Mouse (Mus musculus): Measurements from ENCODE around the gene Sestd1.

The Sestd1 gene

DNA sequence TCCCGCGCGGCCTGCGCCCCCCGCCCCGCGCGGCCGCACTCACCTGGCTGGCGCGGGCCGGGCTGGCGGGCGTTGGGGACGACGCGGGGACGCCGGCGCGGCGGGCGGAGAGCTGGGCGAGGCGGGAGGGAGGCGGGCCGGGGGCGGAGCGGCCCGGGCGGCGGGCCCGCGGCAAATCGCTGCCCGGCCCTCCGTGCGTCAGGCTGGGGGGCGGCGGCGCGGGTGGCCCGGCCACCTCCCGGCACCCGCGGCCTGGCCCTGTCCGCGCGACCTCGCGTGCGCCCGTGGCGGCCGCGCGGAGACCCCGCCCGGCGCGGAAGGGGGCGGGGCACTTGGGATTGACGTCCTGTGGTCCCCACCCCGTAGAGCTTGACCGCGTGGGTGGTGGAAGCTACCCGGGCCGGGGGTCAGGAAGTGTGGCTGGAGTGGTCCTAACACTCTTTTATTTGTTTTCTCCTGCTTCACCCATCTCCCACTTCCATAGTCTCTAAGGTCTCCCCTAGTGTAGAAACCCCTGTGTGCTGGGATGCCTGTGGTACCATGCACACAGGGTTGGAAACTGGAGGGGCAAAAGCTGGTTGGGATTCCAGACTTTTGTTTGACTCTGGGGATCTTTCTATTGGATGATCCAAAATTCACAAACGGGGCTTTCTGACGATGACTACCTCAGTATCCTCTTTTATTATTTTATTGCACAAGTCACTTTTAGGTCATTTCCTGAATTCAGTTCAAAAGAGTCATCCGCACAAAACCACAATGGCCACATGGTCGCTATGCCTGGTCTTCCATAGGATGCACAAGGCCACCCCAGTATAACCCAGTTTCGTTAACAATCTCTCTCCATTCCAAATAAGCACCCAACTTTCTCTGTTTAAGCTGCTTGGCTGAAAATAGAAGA, at the start of gene Sestd1:
TSS of gene Sestd1 (minus strand) at position 81 of the 898 bp plus-strand sequence.
- peak; percentile 47 for DNase-seq (ENCODE audit: low read depth)

DNA sequence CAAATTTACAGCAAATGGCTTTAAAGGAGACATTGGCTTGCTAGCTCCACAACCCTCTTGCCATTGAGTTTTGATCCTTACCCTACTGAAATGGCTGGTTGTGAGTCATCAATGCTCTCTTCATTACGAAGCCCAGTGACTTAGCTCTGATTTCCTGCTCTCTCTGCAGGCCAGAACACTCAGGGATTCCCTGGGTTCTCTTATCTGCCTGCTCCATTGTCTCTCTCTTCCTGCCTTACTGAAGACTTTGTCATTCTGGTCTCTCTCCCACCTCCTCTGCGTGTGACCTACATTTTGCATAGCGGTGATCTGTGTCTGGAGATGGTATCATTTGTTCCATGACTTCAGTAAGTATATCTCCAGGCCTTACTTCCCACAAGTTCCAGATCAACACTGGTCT, 46.9 kb upstream of the Sestd1 start:
- no peak for DNase-seq (ENCODE audit: low read depth)

DNA sequence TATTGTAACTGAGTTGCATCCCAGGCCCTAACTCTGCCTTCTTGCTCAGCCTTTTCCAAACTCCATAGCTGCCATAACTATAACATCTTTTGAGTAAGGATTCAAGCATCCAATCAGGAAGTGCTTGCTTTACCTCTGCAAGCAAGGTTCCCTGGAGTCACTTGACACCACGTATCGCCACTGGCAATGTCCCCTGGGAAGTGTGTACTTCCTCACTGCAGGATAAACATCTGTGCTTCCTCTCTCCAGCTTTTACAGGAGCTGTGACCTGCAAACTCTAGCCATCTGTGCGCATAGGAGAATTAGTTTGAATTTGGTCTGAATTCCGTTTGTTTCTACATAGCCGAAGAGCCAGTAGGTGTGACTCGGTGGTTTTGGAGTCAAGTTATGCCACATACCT, 43.3 kb upstream of the Sestd1 start:
- no peak for DNase-seq (ENCODE audit: low read depth)

DNA sequence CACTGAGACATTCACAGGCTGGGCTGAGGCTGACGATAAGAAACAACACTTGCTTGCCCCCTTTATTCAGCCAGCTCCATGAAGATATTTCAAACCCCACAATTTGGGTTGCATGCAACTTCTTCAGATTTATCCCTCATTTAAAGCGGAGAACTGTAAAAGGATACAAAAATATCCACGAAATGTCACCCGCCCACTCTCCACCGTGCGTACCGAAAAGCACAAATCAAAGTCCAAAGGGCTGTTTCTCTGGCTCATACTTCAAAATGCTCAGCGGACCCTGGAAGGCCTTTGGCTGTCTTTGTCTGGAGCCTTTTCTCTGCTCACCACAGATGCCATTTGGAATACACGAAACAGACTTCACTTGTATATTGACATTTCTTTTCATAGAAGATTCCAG, 42.8 kb upstream of the Sestd1 start:
- no peak for DNase-seq (ENCODE audit: low read depth)

DNA sequence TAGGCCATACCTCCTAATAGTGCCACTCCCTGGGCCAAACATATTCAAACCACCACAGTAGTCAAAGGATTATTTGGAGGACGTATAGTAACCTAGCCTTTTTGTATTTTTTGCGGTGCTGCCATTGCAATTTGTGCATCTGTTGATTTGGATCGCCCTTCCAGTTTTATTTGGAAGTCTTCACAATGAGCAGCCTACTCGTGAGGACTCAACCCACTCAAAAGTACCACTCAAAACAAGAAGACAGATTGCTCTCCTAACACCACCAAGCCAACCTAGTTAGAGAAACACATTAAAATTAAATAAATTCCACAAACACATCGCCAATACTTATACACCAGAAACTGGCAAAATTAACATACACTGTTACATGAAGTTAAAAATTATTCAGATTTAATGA, 38.8 kb upstream of the Sestd1 start:
- DNase-seq (ENCODE audit: low read depth), result no peak

DNA sequence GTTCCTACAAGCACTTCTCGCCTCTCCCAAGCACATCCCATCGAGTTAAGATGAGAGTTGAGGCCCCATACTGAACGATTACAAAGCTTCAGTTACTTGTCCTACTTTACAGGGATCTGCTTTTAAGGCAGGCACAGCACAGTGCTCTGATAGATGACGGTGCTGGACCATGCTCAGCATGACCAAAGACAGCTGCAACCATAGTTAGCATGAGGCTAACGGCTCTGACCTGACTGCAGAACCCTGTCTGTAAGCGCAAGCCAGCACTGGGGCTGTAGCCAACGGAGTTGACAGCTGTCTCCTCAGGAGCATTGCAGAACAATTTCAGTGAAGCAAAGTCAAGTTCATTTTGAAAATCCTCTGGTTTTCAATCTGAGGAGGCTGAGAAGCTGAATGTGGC, 36.6 kb upstream of the Sestd1 start:
- DNase-seq (ENCODE audit: low read depth), result no peak

DNA sequence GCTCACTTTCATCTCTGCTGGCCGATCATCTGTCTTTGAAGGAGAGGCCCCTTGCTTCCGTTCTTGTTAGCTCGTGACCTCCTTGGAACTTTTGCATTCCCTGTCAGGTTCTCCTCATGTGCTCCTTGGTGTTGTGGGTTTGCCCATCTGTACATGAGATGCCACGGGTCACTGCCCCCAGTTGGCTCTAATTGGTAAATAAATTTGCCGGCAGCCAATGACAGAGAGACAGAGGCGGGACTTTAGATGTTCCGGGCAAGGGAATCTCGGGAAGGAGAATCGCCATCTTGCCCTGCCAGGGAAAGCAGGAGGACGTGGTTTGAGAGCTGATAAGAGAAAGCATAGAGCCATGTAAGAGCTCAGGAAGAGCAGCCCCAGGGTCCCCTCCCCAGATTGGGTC, 33.5 kb upstream of the Sestd1 start:
- no peak for DNase-seq (ENCODE audit: low read depth)

DNA sequence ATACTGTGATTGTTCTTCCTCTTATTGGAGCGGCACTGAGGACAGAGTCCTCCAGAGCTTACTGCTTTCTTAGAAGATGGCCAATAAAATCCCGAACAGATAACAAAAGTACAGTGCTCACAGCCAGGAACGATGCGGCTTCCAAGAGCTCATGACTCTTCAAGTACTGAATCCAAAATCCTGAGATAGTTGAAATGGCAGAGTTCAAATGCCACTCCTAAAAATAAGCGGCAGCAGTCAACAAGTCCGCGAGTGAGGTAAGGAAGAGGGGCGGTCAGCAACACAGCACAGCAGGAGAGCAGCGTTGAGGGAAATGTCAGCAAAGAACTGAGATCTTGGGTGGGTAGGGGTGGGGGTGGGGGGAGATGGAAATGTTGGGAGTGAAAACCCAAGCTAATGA, 32.2 kb upstream of the Sestd1 start:
- DNase-seq (ENCODE audit: low read depth), result no peak

DNA sequence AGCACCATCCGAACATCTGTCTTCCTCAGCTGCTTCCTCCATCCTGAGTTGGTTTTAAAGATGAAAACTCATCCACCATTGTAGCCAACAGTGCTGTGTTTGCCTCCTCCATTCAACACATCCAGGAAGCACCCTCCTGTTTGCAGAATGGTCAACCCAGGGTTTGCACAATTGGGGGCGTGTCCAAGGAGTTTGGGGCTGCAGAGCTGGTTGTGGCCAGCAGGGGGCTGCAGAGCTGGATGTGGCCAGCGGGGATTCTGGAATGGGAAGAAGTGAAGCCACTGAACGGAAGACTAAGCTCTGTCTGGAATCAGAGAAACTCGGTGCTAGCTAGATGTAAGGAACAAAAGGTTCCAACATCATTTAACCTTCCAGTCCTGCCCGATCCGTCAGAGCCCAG, 28.9 kb upstream of the Sestd1 start:
- peak; percentile 21 for DNase-seq (ENCODE audit: low read depth)

DNA sequence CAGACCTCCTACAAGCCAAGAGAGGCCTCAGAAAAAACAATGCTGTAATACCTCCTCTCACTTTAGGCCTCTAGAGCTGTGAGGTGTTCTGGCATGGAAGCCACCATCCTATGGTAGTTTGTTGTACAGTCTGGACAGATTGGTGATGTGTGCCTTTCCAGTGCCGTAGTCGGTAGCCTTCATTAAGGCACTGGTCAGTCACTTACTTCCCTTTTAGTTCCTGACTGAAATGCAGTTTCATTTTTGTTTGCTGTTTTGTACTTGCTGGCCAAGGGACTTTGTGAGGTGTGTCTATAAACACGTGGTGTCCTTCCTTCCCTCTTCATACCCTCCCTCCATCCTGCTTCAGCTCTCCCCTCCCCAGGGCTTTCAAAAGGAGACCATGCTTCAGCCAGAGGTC, 24.1 kb upstream of the Sestd1 start:
- no peak for DNase-seq (ENCODE audit: low read depth)

DNA sequence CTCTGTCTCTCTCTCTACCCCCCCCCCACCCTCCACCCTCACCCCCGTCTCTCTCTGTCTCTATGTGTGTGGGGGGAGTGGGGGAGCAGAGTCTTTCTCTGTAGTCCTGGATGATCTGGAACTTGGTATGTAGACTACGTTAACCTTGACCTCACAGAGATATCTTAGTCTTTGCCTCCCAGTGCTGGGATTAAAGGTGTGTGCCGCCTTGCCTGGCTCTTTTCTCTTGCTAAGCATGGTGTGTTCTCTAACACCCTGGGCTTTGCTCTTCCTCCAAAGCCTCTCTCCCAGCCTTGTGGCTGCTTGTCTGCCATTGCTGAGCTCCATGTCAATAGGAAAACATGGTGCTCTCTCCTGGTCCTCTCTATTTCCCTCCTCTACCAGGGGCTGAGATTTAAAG, 23.3 kb upstream of the Sestd1 start:
- DNase-seq (ENCODE audit: low read depth), result no peak

DNA sequence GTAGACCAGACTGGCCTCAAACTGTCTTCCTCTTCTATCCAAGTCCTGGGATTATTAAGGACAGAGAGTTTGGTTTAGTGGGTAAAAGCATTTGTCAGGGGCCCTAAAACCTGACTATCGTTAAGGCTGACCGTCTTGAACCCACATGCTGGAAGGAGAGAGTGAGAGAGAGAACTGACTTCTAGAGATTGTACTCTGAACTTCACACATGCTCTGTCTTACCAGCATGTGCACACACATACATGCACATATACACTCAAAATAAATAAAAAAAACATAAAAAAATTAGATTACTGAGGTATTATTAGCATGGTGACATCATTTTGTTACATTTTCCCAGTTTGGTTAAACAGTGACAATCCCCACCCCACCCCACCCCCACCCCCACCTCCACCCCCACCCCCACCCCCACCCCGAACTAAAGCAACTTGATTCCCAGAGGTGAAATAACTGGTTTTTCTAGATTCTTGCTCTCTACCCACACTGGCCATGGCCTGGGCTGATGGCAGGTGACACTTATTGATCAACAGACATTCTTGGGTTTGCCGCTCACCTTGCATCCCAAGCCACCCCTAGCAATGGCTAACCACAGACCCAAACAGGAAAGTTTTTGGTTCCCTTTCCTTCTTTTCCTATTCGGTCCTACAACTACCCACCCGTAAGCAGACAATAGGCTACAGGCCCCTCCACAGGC, 22.4 kb upstream of the Sestd1 start:
- DNase-seq (ENCODE audit: low read depth), result no peak

DNA sequence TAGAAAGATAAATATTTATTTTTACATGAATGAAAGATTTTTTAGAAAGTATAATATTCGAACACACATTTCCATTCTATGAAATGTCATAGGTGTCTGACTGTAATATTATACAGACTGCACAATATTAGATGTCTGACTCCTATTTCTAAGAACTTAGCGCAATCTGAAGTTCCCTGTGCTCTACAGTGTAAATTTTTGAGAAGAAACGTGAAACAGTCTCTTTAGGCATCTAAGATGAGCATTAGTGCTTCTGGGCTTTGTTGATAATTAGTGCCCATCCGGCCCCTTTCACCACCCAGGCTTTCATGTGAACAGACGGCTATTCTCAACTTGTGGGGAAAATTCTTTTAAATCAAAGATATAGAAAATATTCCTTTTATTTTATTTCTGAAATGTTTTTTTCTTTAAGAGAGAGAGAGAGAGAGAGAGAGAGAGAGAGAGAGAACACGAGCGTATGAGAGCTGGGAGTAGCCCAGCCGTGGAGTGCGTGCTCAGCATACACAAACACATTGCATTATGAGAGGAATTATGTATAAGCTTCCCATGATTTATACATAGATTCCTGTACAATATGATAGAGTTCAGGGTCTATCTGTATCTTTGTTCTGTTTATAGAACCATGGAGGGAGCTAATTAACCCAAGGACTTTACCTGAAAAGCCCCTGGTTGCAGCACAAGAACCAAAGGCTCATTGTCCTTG, 21.4 kb upstream of the Sestd1 start:
- DNase-seq (ENCODE audit: low read depth), result no peak

DNA sequence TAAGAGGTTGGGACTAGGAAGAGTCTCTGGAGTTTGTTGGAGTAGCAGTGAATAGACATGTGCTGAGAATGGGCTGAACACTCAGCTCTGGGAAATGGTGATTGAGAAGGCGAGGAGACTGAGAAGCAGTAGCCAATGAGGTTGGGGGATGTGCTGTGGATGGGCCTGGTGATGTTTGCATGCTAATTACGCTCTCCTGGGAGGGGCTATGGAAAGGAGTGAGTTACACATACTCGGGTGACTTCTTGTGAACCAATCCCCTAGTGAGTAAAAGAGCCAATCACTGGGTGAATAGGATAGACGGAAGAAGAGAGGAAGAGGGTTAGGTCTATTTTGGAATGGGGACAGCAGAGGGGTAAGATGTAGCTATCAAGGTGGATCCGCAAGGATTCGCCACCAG, 9.3 kb upstream of the Sestd1 start:
- no peak for DNase-seq (ENCODE audit: low read depth)

DNA sequence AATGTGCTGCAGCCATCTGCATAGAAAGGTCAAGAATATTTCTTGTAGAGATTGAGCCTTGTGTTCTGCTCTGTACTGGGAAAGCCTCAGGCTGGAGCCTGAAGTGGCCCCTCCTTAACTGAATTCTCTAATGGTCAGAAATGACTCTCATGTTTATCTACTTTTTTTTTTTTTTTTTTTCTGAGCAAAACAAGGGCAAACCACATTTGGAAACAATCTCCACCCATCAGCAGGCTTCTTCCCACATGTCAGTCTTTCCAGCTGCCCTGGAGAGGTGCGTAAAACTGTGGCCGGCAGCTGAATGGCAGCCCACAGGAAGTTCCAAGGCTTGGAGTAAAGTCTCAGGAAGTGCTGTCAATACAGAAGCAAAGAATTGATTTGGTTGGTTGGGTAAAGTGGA, 6.4 kb upstream of the Sestd1 start:
- DNase-seq (ENCODE audit: low read depth), result no peak

DNA sequence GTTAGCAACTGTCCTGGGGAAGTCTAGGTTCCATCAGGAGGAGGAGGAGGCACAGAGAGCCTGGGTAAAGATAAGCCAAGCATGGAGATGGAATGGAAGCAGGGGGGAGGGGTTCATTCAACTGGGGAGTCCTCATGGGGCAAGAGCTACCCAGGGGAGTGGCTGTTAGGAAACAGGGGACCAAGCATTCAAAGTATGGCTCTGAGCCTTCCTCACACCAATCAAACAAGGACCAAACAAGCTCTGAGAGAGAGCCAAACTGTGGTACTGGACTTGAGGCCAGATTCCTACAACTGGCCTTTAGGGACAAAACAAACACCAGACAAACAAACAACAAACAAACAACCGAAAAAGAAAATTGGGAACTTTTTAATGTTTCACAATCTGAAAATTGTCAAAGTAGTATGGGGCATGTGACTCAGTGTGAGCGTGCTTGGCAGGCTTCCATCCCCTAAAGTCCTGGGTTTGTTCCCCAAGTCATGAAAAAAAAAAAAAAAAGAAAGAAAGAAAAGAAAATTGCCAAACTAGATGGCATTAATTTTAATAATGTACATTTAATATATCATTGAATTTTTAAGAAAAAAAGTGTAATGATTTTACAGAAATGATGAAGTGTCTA, 4.0 kb upstream of the Sestd1 start:
- no peak for DNase-seq (ENCODE audit: low read depth)

DNA sequence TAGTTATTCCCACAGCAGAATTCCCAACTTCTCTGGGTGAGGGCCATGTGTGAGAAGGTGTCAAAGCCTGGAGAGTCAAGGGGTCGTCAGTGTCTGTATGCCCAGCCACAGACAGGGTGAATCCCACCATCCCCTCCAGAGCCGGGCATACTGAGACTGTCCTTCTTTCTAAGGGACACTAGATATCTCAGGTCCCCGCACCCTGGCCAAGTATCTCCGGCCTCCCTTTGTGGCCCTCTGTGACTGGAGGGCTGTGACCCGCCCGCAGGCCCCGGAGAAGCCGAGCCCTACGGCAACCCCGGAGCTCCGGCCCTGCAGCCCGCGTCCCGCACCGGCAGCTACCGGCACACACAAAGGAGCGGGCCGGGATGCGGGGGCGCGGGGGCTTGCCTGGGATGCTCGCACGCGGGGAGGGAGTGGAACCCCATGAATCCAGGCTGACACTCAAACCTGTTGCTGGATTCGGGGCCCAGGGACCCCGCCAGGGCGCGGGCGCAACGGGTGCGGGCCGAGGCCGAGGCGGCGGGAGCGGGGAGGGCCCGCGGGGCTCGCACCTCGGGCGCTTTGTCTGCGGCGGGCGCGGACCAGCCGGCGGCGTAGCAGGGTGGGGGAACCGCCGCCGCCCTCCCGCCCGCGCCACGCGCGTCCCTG, 406 bp downstream of the Sestd1 start:
- DNase-seq (ENCODE audit: low read depth), result peak; percentile 40

DNA sequence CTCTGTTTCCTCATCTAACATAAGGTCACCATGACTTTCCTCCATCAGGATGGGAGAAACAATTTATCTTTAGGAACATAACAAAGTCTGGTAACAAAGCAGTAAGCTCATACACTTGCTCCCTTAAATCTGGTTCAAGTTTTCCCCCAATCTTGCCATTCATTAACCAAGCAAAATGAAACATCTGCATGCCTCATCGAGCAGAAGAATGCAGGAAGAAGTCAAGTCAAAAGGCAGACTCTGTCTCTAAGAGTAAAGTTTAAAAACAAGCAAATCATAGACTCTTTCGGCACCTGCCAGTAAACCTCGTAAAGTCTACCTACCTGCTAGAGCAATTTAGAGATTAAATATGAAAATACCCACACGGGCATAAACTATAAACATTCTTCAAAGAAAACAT, 3.1 kb downstream of the Sestd1 start:
- DNase-seq (ENCODE audit: low read depth), result no peak

DNA sequence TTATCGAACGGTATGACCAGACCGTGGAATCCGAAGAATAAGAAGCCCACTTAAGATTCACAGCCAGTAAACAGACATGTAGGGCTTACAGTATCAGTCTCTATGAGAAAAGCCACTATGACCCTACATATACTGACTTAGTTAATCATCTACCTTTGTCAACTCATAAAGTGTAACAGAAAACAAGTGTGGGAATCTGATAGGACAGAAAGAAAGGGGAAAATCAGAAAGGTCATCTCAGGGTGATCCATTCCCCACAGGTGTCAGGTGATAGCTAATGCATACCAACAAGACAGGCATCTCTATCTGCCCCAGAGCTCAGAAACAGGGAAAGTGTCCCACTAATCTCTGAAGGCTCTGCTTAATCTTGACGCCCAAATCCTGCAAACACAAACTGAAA, 4.5 kb downstream of the Sestd1 start:
- no peak for DNase-seq (ENCODE audit: low read depth)

DNA sequence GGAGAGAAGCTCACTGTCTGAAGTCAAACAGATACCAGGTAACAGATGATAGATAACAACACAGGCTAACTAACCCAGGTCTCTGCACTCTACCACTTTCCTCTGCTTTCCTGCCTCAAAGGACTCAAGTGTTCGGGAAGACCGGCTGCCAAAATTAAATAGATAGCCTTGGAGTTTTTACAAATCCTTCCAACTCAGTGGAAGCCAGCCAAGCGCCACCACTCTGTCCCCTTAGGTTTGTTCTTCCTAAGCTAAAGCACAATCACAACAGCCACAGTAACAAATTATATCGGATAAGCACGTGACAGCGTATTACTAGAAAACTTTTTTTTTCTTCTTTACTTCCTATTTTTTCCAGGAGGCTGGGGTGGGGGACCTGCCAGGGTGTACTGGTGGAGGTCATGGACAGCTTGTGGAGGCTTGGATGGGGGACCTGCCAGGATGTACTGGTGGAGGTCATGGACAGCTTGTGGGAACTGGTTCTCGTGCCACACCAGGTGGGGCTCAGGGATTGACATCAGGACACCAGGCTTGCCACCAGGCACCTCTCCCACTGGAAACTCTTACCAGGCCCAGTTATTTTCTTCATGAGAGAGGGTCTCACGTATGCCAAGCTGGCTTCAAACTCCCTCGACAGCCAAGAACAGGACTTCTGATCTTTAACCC, 5.3 kb downstream of the Sestd1 start:
- no peak for DNase-seq (ENCODE audit: low read depth)

DNA sequence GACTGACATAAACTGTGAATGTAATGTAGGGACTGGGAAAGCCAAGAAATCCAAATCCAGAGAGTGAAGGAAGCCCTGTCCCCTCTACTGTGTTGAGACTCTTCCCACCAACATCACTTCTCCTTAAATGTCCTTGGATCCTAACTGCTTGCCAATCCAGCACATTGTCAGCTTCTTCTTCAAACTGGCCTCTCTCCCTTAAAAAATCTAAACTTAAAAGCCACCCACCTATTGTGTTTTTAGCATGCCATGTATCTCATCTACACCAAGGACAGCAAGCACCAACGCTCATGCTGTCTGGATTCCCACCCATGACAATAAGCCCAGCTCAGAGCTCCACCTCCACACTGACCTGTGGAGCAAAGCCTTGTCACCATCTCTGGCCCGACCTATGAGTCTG, 7.4 kb downstream of the Sestd1 start:
- no peak for DNase-seq (ENCODE audit: low read depth)
